Mouse (Mus musculus) left cerebral cortex, adult 2 months (tissue): ENCODE data around the gene Fnbp4. TPM values are rescaled to one million over a fixed set of nuclear protein-coding genes. Genes with fewer than 3 reads are reported as not detected.

Experiments used
- DNase-seq, 2 experiments: peaks; one replicate each; pipeline ENCODE4 v3.0.0; 2021 to 2022; ENCODE audit warnings: low spot score in 2 of 2, mixed read lengths in 1 of 2; ENCODE audit errors: extremely low spot score in 1 of 2
- H3K27ac ChIP-seq: fragments of 200-600 bp; 2 replicates; pipeline ENCODE4 v1.8.1; 2022
- H3K4me3 ChIP-seq: fragments of 200-600 bp; 2 replicates; pipeline ENCODE4 v1.8.1; 2022
- CTCF ChIP-seq: fragments of 200-600 bp; IDR thresholded peaks from 2 replicates; pipeline ENCODE4 v1.8.1; 2022; ENCODE audit warnings: antibody characterized with exemption, mild to moderate bottlenecking, moderate library complexity
- intact Hi-C: fragments of 180-260 bp; cut with DNase I; formaldehyde crosslinking; loops from one replicate; pipeline ENCODE4 v1.15.1; 2025
- total RNA-seq, 2 experiments: library from RNA; stranded (reverse); gene quantifications; 2 replicates each; pipeline ENCODE4 v1.2.3; 2021

Gene Fnbp4
- total RNA-seq, 2 experiments from 2014 or later = 63.1 to 72.4 TPM

DNA sequence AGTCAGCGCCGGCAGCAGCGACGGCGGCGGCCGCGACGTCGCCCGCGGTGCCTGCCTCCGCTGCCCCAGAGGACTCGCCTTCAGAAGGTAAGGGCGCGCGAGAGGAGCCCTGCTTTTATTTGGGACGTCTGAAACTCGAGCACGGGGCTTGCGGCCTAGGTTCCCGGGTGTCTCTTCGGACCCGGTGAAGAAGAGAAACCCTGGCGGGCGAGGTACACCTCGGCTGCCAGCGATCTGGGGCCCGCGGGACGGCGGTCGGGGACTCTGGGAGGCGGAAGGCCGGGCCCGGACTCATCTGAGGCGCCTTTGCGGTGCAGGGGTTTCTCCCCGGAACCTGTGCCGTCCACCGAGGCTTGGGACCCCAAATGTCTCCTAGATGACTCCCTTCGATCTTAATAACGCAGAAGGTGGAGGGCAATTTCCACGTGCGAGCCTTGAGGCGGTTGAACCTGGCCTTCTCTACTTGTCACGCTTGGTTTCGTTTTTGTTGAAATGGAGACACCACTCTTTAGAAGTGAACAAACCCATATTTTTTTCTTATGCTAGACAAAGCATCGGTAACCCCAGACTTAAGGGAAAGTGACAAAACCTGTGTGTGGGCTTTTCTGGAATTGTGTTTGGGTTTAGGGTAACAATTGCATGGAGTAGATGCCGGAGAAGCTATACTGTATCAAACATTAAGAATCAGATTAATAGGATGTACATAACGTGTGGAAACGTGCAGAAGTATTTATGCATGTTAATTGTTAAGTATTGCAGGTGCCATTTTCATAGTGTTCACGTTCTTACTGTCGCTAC, 769 bp downstream of the Fnbp4 start:
- intact Hi-C loops = loop anchor here (5.0 kb wide), 1 partner anchor 274 kb away; no protein-coding TSS in a partner anchor
- Histone ChIP-seq H3K4me3 (peak overlapping the region; percentile 85), H3K27ac (peak overlapping the region; percentile 95)
- DNase-seq = peak in 1 of 2 experiments; percentile 51
- TF ChIP-seq CTCF = no peak

GRCm38 (mm10) chr2:90746538-90746865, 1.3 kb downstream of the Fnbp4 start:
- TF ChIP-seq CTCF = no peak
- no peak for DNase-seq
- Histone ChIP-seq H3K27ac (no peak overlapping the region; the same call in 1 of the 2 replicates), H3K4me3 (peak overlapping the region; percentile 85)
- intact Hi-C loops = loop anchor here (5.0 kb wide), 1 partner anchor 274 kb away; no protein-coding TSS in a partner anchor

DNA sequence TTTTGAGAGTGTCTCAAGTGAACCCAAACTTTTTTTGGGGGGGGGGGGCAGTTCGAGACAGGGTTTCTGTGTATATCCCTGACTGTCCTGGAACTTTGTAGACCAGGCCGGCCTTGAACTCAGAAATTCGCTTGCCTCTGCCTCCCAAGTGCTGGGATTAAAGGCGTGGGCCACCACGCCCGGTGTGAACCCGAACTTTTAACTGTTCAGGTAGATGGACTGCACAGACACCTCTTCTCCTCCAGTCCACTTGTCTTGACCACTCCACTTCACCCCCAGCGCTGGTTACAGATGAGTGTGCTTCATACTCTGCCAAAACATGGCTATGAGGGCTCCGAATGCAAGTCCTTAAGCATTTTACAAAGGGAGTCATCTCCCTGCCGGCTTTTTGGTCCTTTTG, 2.0 kb downstream of the Fnbp4 start:
- intact Hi-C loops = loop anchor here (5.0 kb wide), 1 partner anchor 275 kb away; no protein-coding TSS in a partner anchor
- no peak for TF ChIP-seq CTCF
- no peak overlapping the region for H3K27ac ChIP-seq
- DNase-seq = no peak
- H3K4me3 ChIP-seq = no peak overlapping the region

DNA sequence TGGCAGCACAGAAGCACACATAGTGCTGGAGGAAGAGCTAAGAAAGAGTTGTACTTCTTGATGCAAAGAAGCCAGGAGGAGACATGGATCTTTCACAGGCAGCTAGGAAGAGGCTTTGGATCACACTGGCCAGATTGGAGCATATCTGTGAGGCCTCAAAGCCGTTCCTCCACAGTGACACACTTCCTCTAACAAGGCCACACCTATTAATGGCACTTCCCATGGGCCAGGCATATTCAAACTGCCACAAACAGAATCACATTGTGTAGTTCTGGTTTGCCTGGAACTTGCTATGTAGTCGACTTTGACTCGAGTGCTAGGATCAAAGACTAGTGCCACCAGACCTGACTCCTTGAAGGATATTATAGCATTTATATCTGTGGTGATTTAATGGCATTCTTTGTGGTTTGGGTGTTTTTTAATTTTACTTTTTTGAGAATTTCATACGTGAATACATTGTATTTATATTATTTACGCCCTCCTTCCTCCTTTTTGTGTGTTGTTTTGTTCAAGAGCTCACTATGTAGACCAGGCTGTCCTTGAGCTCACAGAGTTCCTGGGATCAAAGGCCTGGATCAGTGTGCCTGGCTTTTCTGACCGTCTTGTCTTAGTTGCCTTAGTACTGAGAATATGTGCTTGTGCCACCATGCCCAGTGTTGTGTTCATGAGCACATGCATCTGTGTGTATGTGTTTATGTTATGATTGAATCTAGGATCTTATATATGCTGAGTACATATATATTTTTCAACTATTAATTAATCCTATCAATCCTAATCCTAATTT, 4.7 kb downstream of the Fnbp4 start:
- no peak for DNase-seq
- no peak for TF ChIP-seq CTCF
- Histone ChIP-seq H3K4me3 (no peak overlapping the region), H3K27ac (no peak overlapping the region)
- intact Hi-C loops = loop anchor here (5.0 kb wide), 1 partner anchor 278 kb away; no protein-coding TSS in a partner anchor

DNA sequence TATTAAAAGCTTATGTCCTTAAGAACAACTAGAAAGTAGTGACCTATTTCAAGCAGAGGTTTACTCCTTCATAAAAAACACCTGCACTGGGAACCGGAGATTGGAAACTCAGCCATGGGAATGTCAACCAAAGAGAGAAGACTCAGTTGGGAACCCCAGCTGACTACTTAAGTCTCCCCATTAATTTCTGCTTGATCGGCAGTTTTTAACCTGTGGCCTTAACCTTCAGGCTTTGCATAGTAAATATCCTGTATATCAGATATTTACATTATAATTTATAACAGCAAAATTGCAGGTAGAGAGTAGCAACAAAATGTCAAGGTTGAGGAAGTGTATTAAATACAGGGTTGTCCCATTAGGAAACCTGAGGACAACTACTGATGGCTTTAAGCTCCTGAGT, 8.4 kb downstream of the Fnbp4 start:
- Histone ChIP-seq H3K27ac (no peak overlapping the region), H3K4me3 (no peak overlapping the region)
- intact Hi-C loops = no loop called here
- TF ChIP-seq CTCF = no peak
- no peak for DNase-seq

- H3K27ac ChIP-seq = no peak overlapping the region
- intact Hi-C loops = no loop called here
- no peak for TF ChIP-seq CTCF
- H3K4me3 ChIP-seq = no peak overlapping the region
- DNase-seq = no peak
Observed at GRCm38 (mm10) chr2:90754188-90754587, 9.0 kb downstream of the Fnbp4 start.

GRCm38 (mm10) chr2:90765123-90765522, 20.0 kb downstream of the Fnbp4 start:
- no peak for TF ChIP-seq CTCF
- Histone ChIP-seq H3K27ac (no peak overlapping the region), H3K4me3 (no peak overlapping the region)
- no peak for DNase-seq
- intact Hi-C loops = no loop called here

- no peak for DNase-seq
- no peak for TF ChIP-seq CTCF
- no peak overlapping the region for H3K4me3 ChIP-seq
- no peak overlapping the region for H3K27ac ChIP-seq
- intact Hi-C loops = no loop called here
Observed at GRCm38 (mm10) chr2:90781323-90781722, 36.2 kb downstream of the Fnbp4 start.

DNA sequence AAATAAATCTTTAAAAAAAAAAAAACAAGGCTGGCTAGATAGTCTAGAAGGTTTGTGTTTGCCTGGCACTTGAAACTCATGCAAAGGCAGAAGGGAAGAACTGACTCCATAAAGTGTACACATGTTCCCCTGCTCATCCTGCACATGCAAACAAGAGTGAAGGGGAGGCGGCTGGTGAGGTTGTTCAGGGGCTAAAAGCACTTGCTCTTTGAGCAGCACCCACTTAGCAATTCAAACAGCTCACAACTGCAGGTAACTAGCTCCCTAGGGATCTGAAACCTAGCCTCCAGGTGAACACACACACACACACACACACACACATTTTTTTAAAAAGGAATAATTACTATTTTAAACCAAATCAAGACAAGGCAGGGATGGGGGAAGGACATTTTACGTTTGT, 36.8 kb downstream of the Fnbp4 start:
- Histone ChIP-seq H3K27ac (no peak overlapping the region), H3K4me3 (no peak overlapping the region)
- DNase-seq = no peak
- no peak for TF ChIP-seq CTCF
- intact Hi-C loops = no loop called here

- intact Hi-C loops = no loop called here
- Histone ChIP-seq H3K4me3 (peak within 1 kb of the TSS; percentile 39), H3K27ac (no peak within 1 kb of the TSS)
- no peak for DNase-seq
- no peak for TF ChIP-seq CTCF
Observed at GRCm38 (mm10) chr2:90782458-90782857, 37.3 kb downstream of the Fnbp4 start, which contains the start of gene Agbl2. Agbl2 (plus strand) TSS chr2:90782727.

GRCm38 (mm10) chr2:90782901-90783486, 37.8 kb downstream of the Fnbp4 start:
- DNase-seq = no peak
- Histone ChIP-seq H3K27ac (no peak overlapping the region), H3K4me3 (peak overlapping the region; percentile 39)
- TF ChIP-seq CTCF = no peak
- intact Hi-C loops = no loop called here

- TF ChIP-seq CTCF = no peak
- H3K4me3 ChIP-seq = no peak overlapping the region
- no peak overlapping the region for H3K27ac ChIP-seq
- DNase-seq = no peak
- intact Hi-C loops = no loop called here
Observed at GRCm38 (mm10) chr2:90788126-90788525, 43.0 kb downstream of the Fnbp4 start.
